Mouse (Mus musculus): ENCODE measurements at regions not wholly inside any gene's neighbourhood (a gene's known extent, or its start where the extent isn't known, plus 50 kb on each side); places are given as distances from the start of the nearest gene placed in this dataset.

GRCm38 (mm10) chr5:43056486-43056885, 176.5 kb upstream of the Cpeb2 start:
- DNase-seq: no peak
- no peak for TF ChIP-seq CTCF (IDR thresholded peaks at IDR 0.05)
- TF ChIP-seq EP300 (IDR thresholded peaks at IDR 0.05; ENCODE audit: insufficient read depth, low read depth, low read length): no peak
- no peak for TF ChIP-seq POLR2A (IDR thresholded peaks at IDR 0.05; ENCODE audit: insufficient read depth, low read depth, low read length)
- Histone ChIP-seq H3K27me3 (ENCODE audit: control insufficient read depth, insufficient read depth, low read length) (no peaks in the 10 kb centered on the region), H3K4me1 (ENCODE audit: control insufficient read depth, insufficient read depth, low read length) (no peaks in the 10 kb centered on the region), H3K27ac (no peak overlapping the region), H3K36me3 (ENCODE audit: control insufficient read depth, insufficient read depth, low read length) (no peaks in the 10 kb centered on the region), H3K9ac (ENCODE audit: low read depth, low read length) (no peak overlapping the region), H3K4me3 (no peak overlapping the region), H3K79me2 (replicated peaks; ENCODE audit: control insufficient read depth, insufficient read depth, low read length) (no peaks in the 10 kb centered on the region)
- intact Hi-C loops (cut with DNase I): loop anchor here (10.0 kb wide), 1 partner anchor 178 kb away; the partner anchor contains the start of gene Cpeb2
- 97% methylated on average over 2 of the region's 2 CpGs for whole genome bisulfite sequencing

DNA sequence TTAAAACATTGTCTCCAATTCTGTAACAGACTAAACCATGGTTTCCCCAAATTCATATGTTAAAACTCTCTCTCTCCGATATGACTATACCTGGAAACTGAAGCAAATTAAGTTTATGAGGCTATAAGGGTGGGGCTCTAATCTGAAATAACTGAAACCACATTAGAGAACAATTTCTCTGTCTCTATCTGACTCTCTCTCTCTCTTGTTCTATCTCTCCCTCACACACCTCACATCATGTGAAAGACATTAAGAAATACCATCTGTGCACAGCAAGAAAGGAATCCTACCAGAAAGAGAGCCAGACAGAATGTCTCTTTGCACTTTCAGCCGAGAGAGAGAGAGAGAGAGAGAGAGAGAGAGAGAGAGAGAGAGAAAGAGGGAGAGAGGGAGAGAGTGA, 171.7 kb upstream of the Cpeb2 start:
- Histone ChIP-seq H3K4me3 (no peak overlapping the region), H3K27ac (no peak overlapping the region), H3K79me2 (replicated peaks; ENCODE audit: control insufficient read depth, insufficient read depth, low read length) (no peaks in the 10 kb centered on the region), H3K9ac (ENCODE audit: low read depth, low read length) (no peak overlapping the region), H3K4me1 (ENCODE audit: control insufficient read depth, insufficient read depth, low read length) (no peaks in the 10 kb centered on the region), H3K36me3 (ENCODE audit: control insufficient read depth, insufficient read depth, low read length) (no peaks in the 10 kb centered on the region), H3K27me3 (ENCODE audit: control insufficient read depth, insufficient read depth, low read length) (no peaks in the 10 kb centered on the region)
- DNase-seq: no peak
- WGBS: 80% methylated on average over 2 of the region's 2 CpGs
- intact Hi-C loops (cut with DNase I): no loop called here
- no peak for TF ChIP-seq POLR2A (IDR thresholded peaks at IDR 0.05; ENCODE audit: insufficient read depth, low read depth, low read length)
- no peak for TF ChIP-seq EP300 (IDR thresholded peaks at IDR 0.05; ENCODE audit: insufficient read depth, low read depth, low read length)
- TF ChIP-seq CTCF (IDR thresholded peaks at IDR 0.05): no peak

- Histone ChIP-seq H3K27ac (no peak overlapping the region), H3K27me3 (ENCODE audit: control insufficient read depth, insufficient read depth, low read length) (no peaks in the 10 kb centered on the region), H3K79me2 (replicated peaks; ENCODE audit: control insufficient read depth, insufficient read depth, low read length) (no peaks in the 10 kb centered on the region), H3K4me1 (ENCODE audit: control insufficient read depth, insufficient read depth, low read length) (no peaks in the 10 kb centered on the region), H3K4me3 (no peak overlapping the region), H3K36me3 (ENCODE audit: control insufficient read depth, insufficient read depth, low read length) (no peaks in the 10 kb centered on the region), H3K9ac (ENCODE audit: low read depth, low read length) (no peak overlapping the region)
- intact Hi-C loops (cut with DNase I): no loop called here
- TF ChIP-seq POLR2A (IDR thresholded peaks at IDR 0.05; ENCODE audit: insufficient read depth, low read depth, low read length) (no peak), EP300 (IDR thresholded peaks at IDR 0.05; ENCODE audit: insufficient read depth, low read depth, low read length) (no peak), CTCF (IDR thresholded peaks at IDR 0.05) (no peak)
- DNase-seq: no peak
- WGBS: 48% methylated on average over 1 of the region's 1 CpGs
These were observed 171.1 kb upstream of the Cpeb2 start for GRCm38 (mm10) chr5:43061797-43062391.

GRCm38 (mm10) chr5:43062499-43062898, 170.5 kb upstream of the Cpeb2 start:
- Histone ChIP-seq H3K4me1 (ENCODE audit: control insufficient read depth, insufficient read depth, low read length) (no peaks in the 10 kb centered on the region), H3K4me3 (no peak overlapping the region), H3K9ac (ENCODE audit: low read depth, low read length) (no peak overlapping the region), H3K36me3 (ENCODE audit: control insufficient read depth, insufficient read depth, low read length) (no peaks in the 10 kb centered on the region), H3K79me2 (replicated peaks; ENCODE audit: control insufficient read depth, insufficient read depth, low read length) (no peaks in the 10 kb centered on the region), H3K27ac (no peak overlapping the region), H3K27me3 (ENCODE audit: control insufficient read depth, insufficient read depth, low read length) (no peaks in the 10 kb centered on the region)
- intact Hi-C loops (cut with DNase I): no loop called here
- 89% methylated on average over 1 of the region's 1 CpGs for WGBS
- TF ChIP-seq POLR2A (IDR thresholded peaks at IDR 0.05; ENCODE audit: insufficient read depth, low read depth, low read length): no peak
- TF ChIP-seq EP300 (IDR thresholded peaks at IDR 0.05; ENCODE audit: insufficient read depth, low read depth, low read length): no peak
- TF ChIP-seq CTCF (IDR thresholded peaks at IDR 0.05): no peak
- DNase-seq: no peak

DNA sequence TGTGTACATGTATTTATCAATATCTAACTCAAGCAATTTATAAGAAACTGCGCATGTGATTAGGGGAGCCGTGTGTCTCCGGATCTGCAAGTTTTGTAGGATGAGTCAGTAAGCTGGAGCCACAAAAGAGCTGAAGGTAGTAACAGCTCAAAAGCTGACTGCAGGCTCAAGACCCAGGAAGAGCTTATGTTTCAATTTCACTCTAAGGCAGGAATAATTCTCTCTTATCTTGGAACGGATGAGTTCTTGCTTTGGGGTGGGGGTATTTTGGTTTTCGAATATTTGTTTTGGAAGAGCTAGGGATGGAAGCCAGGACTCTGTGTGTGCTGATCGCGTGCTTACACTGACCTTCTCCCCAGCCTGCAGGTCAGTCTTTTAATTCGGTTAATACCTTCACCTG, 169.6 kb upstream of the Cpeb2 start:
- no peaks in the 10 kb centered on the region for H3K79me2 ChIP-seq (replicated peaks; ENCODE audit: control insufficient read depth, insufficient read depth, low read length)
- DNase-seq: no peak
- no peaks in the 10 kb centered on the region for H3K27me3 ChIP-seq (ENCODE audit: control insufficient read depth, insufficient read depth, low read length)
- no peak overlapping the region for H3K4me3 ChIP-seq
- H3K9ac ChIP-seq (ENCODE audit: low read depth, low read length): no peak overlapping the region
- H3K36me3 ChIP-seq (ENCODE audit: control insufficient read depth, insufficient read depth, low read length): no peaks in the 10 kb centered on the region
- no peak overlapping the region for H3K27ac ChIP-seq
- TF ChIP-seq POLR2A (IDR thresholded peaks at IDR 0.05; ENCODE audit: insufficient read depth, low read depth, low read length) (no peak), EP300 (IDR thresholded peaks at IDR 0.05; ENCODE audit: insufficient read depth, low read depth, low read length) (no peak), CTCF (IDR thresholded peaks at IDR 0.05) (no peak)
- intact Hi-C loops (cut with DNase I): no loop called here
- WGBS: 77% methylated on average over 8 of the region's 8 CpGs
- H3K4me1 ChIP-seq (ENCODE audit: control insufficient read depth, insufficient read depth, low read length): no peaks in the 10 kb centered on the region

- no peak for DNase-seq
- Histone ChIP-seq H3K36me3 (ENCODE audit: control insufficient read depth, insufficient read depth, low read length) (no peaks in the 10 kb centered on the region), H3K4me3 (no peak overlapping the region), H3K27me3 (ENCODE audit: control insufficient read depth, insufficient read depth, low read length) (no peaks in the 10 kb centered on the region), H3K79me2 (replicated peaks; ENCODE audit: control insufficient read depth, insufficient read depth, low read length) (no peaks in the 10 kb centered on the region), H3K27ac (no peak overlapping the region), H3K4me1 (ENCODE audit: control insufficient read depth, insufficient read depth, low read length) (no peaks in the 10 kb centered on the region), H3K9ac (ENCODE audit: low read depth, low read length) (no peak overlapping the region)
- intact Hi-C loops (cut with DNase I): no loop called here
- WGBS: 76% methylated on average over 3 of the region's 3 CpGs
- TF ChIP-seq POLR2A (IDR thresholded peaks at IDR 0.05; ENCODE audit: insufficient read depth, low read depth, low read length) (no peak), CTCF (IDR thresholded peaks at IDR 0.05) (no peak), EP300 (IDR thresholded peaks at IDR 0.05; ENCODE audit: insufficient read depth, low read depth, low read length) (no peak)
These were observed 161.4 kb upstream of the Cpeb2 start for GRCm38 (mm10) chr5:43071541-43071940.
